In the genomic region with DNA sequence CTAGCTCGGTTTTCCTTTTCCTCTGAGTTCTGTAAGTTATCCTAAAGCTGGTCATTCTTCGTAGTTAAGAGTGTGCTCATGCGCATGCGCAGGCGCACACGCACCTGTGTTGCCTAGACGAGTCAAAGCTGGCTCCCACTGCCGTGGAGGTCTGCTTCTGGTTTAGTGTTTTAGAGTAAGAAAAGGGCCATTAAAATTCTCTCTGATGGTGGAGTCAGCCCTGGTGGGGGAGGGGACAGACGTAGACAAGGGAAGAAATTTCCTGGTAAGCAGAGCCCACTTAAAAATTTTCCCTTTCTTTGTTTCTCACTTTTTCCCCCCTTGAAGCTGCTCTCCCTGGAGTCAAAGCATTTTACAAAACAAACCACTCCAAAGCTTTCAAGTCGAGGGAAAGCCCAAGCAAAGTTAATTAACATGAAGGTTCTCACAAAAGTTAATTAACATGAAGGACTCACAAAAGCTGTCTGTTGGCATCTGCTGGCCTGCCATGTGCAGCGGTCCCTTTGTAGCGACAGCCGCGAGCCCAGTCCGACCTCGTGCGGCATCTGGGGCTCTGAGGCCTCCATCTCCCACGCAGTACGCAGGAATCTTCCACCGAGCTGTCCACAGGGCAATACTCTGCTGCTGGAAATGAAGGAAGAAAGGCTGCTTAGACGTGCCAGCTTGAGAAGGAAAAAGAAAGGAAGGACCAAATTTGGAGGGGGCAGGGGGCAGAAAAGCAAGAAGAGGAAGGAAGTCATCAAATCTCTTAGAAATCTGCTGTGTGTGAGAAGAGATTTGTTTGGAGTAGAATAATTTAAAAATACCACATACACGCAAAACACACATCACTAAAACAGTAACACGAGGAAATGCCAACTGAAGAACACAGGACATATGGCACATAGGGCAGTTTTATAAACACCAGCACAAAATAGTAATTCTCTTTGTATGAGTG, we compare ENCODE assay signal across 8 mouse cellular contexts. TPM values are rescaled to one million over a fixed set of nuclear protein-coding genes. Genes with fewer than 3 reads are reported as not detected.
DNase-seq lines count a peak whose midpoint lies in the region; ATAC-seq and TF ChIP-seq lines count a peak whose summit lies in the region.

Fancc (minus strand) TSS at position 633 of the 937 bp plus-strand sequence.

- ATAC-seq in forebrain, embryonic 12.5 days (ENCODE audit: low FRiP score) = peak; percentile 85
- peak; percentile 74 for ATAC-seq in kidney, embryonic 15.5 days (replicated peaks; ENCODE audit: low FRiP score)

- no peaks in the 10 kb centered on the region for H3K36me3 ChIP-seq in liver, adult 2 months (ENCODE audit: control insufficient read depth, insufficient read depth, low read length)
- H3K36me3 ChIP-seq in forebrain, embryonic 12.5 days (replicated peaks) = no peaks in the 10 kb centered on the region
- no peaks in the 10 kb centered on the region for H3K36me3 ChIP-seq in kidney, embryonic 15.5 days

- H3K4me2 ChIP-seq in forebrain, embryonic 12.5 days = peak within 1 kb of the TSS; percentile 42
- H3K4me2 ChIP-seq in kidney, embryonic 15.5 days = peak within 1 kb of the TSS; percentile 42

- no peak within 1 kb of the TSS; the same call in 1 of the 2 replicates for H3K9ac ChIP-seq in liver, adult 2 months (ENCODE audit: low read depth, low read length)
- no peak within 1 kb of the TSS for H3K9ac ChIP-seq in forebrain, embryonic 12.5 days
- H3K9ac ChIP-seq in kidney, embryonic 15.5 days = no peak within 1 kb of the TSS

- intact Hi-C loops in gastrocnemius, postnatal 14 days (cut with DNase I; ENCODE audit: low total_unique reads) = no loop called here

- no peak for TF ChIP-seq CTCF in liver, adult 2 months (IDR thresholded peaks at IDR 0.05; ENCODE audit: low read depth, low read length)

- 51% methylated on average over 23 of the region's 23 CpGs for WGBS in liver, adult 2 months
- 15% methylated on average over 23 of the region's 23 CpGs for whole genome bisulfite sequencing in forebrain, embryonic 12.5 days
- 21% methylated on average over 23 of the region's 23 CpGs for WGBS in kidney, embryonic 15.5 days

- DNase-seq in liver, adult 2 months (ENCODE audit: extremely low read depth, low read depth, low spot score) = no peak
- DNase-seq in liver = no peak
- peak; percentile 21 for DNase-seq in T-cell, adult 2 months (ENCODE audit: low spot score)
- DNase-seq in naive thymus-derived CD4-positive, alpha-beta T cell, adult 2 months (ENCODE audit: low read depth) = peak; percentile 58
- DNase-seq in gastrocnemius, postnatal 14 days = no peak
- DNase-seq in layer of hippocampus, postnatal 36 days = no peak

- H3K4me1 ChIP-seq in liver, adult 2 months (ENCODE audit: control insufficient read depth, insufficient read depth, low read length) = no peaks in the 10 kb centered on the region; the same call in 1 of the 2 replicates
- H3K4me1 ChIP-seq in forebrain, embryonic 12.5 days = peaks cover 17% of the 10 kb centered on the region
- peaks cover 11% of the 10 kb centered on the region for H3K4me1 ChIP-seq in kidney, embryonic 15.5 days

- no peaks in the 10 kb centered on the region for H3K27me3 ChIP-seq in liver, adult 2 months (ENCODE audit: control insufficient read depth, insufficient read depth, low read length)
- H3K27me3 ChIP-seq in forebrain, embryonic 12.5 days = peaks cover 24% of the 10 kb centered on the region; the same call in 1 of the 2 replicates
- no peaks in the 10 kb centered on the region for H3K27me3 ChIP-seq in kidney, embryonic 15.5 days

- no peak within 1 kb of the TSS for H3K27ac ChIP-seq in liver, adult 2 months (replicated peaks; ENCODE audit: insufficient read depth, low read depth, low read length)
- peak within 1 kb of the TSS; percentile 61 for H3K27ac ChIP-seq in forebrain, embryonic 12.5 days
- H3K27ac ChIP-seq in kidney, embryonic 15.5 days = no peak within 1 kb of the TSS; the same call in 1 of the 2 replicates

- no peaks in the 10 kb centered on the region for H3K79me2 ChIP-seq in liver, adult 2 months (ENCODE audit: control insufficient read depth, insufficient read depth, low read length)

- no peaks in the 10 kb centered on the region for H3K9me3 ChIP-seq in forebrain, embryonic 12.5 days
- no peaks in the 10 kb centered on the region for H3K9me3 ChIP-seq in kidney, embryonic 15.5 days (replicated peaks)

- 0 out of 2 replicates have a peak within 1 kb of the TSS, but pooled peaks have one; percentile 16 for H3K4me3 ChIP-seq in liver, adult 2 months (ENCODE audit: insufficient read depth, low read depth, low read length)
- H3K4me3 ChIP-seq in forebrain, embryonic 12.5 days (replicated peaks) = no peak within 1 kb of the TSS; the same call in 1 of the 2 replicates
- H3K4me3 ChIP-seq in kidney, embryonic 15.5 days (replicated peaks) = 0 out of 2 replicates have a peak within 1 kb of the TSS, but pooled peaks have one; percentile 13

- no peak for TF ChIP-seq POLR2A in liver, adult 2 months (IDR thresholded peaks at IDR 0.05; ENCODE audit: extremely low read depth, insufficient read depth, low read length)

RNA-seq across cellular contexts. Expression of gene Fancc, which starts in this region (rescaled TPM):
- 4.6 and 6.1 TPM in 2 replicates for total RNA-seq in liver, adult 2 months (2014; rRNA removed)
- 3.4 and 4.0 TPM in 2 replicates for polyA plus RNA-seq in liver, adult 2 months (2012; rRNA removed)
- polyA plus RNA-seq in forebrain, embryonic 12.5 days (2016; fragmentation: Nextera tagmentation; extraction: Ambion mirVana) = 21.0 and 23.0 TPM in 2 replicates
- 21.8 and 22.1 TPM in 2 replicates for polyA plus RNA-seq in kidney, embryonic 15.5 days (2015; fragmentation: Nextera tagmentation; extraction: Ambion mirVana)
- 1 to 10 TPM; 3.3 to 3.7 TPM for total RNA-seq in gastrocnemius, postnatal 14 days (2021)
- total RNA-seq in layer of hippocampus, postnatal 36 days (2021) = 1 to 10 TPM; 5.8 to 5.9 TPM

Comparison
In these comparisons a context has a peak if more than half of its experiments do, and no peak if none do; other contexts are left out.
1. DNase-seq: peak in T-cell, adult 2 months (single experiment) and naive thymus-derived CD4-positive, alpha-beta T cell, adult 2 months (single experiment); none in liver, adult 2 months (single experiment), liver (single experiment), gastrocnemius, postnatal 14 days (single experiment) and layer of hippocampus, postnatal 36 days (0 of 2).